Mouse (Mus musculus) bone marrow, adult 2 months (tissue): Measurements from ENCODE around the gene Dlg3.

Experiments
- CTCF ChIP-seq: fragments of 200-500 bp; IDR thresholded peaks from 2 replicates; pipeline ENCODE4 v1.5.1; 2011; ENCODE audit warnings: low read length, control low read depth; ENCODE audit not compliant: control insufficient read depth, insufficient read depth
- POLR2A ChIP-seq: fragments of 200-500 bp; IDR thresholded peaks from 2 replicates; pipeline ENCODE4 v1.6.1; 2011; ENCODE audit warnings: low read depth, mild to moderate bottlenecking, control low read depth, low read length, borderline replicate concordance; ENCODE audit not compliant: control insufficient read depth

DNA sequence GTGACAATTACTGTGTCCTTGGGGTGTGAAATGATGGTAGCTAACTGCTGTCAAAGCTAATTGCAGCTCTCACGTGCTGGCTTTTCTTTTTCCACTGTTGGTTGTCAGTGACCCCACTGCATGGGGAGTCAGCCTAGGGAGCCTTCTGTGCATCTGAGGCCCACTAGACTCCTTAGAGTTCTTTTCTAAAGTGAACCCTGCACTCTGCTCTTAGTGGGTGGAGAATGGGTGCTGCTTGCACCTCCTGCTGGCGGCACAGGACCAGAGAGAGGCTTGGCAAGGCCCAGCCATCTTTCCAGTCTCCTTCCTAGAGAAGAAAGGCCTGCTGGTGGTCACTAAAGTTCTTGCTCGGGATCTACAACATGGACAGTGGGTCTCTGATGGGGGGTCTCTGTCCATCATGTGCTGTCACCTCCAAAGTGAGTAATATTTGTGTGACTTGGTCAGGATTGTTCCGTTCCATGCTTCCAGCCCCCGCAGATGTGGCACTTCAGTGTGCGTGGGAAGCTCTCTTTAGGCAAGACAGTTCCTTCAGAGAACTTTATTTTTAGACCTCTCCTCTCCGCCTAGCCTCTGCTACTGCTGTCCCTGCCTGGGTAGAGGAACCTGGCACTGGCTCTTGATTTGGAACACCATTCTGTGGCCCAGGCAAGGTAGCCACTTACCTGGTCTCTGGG lies 30.5 kb downstream of the Dlg3 start:
- no peak for TF ChIP-seq POLR2A
- TF ChIP-seq CTCF: no peak
